Mouse (Mus musculus) adrenal gland, postnatal 25 days (tissue): ENCODE data around the gene Dynlrb2. TPM values are rescaled to one million over a fixed set of nuclear protein-coding genes. Genes with fewer than 3 reads are reported as not detected.

Experiments
- DNase-seq: peaks from one replicate; pipeline ENCODE4 v3.0.0; 2021; ENCODE audit warnings: mixed read lengths
- long read RNA-seq: library from polyadenylated mRNA; stranded (forward); transcript quantifications from one replicate; pipeline ENCODE4 v2.0.0, GENCODE M21; 2021
- total RNA-seq: library from RNA; stranded (reverse); gene quantifications from 2 replicates; pipeline ENCODE4 v1.2.3, GENCODE M21; 2021

Dynlrb2 gene
- not detected in 2 replicates for total RNA-seq
- long read RNA-seq = 0 reads

DNA sequence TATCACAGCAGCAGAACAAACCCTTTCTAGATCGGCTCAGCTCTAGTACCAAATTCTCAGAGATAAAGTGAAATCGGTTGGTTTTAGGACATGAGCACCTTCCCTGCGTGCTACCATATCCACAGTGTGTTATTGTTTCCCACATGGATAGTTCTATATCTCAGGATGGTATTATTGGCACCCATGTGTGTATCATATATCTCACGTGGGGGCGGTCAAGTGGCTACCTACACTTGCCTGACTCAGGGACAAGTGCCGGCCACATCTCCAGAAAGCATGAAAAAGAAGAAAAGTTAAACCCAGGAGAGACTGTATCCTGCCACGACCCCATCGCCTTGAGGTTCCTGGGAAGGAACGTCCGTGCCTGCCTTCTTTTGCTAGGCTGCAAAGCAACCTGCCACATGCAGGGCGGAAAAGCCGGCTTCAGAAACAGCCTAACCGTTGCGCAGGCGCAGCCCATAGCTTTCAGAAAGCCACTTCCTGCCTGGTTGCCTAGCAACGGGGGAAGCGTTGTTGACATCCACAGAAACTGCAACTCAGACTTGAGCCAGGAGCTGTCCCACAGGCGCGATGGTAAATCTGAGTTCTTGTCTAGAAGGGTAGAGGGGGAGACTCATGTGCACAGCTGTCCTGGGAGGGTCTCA lies at the start of gene Dynlrb2:
Gene Dynlrb2, plus strand, starts transcription at position 498 of the 644 bp plus-strand sequence.
- DNase-seq = peak; percentile 89

DNA sequence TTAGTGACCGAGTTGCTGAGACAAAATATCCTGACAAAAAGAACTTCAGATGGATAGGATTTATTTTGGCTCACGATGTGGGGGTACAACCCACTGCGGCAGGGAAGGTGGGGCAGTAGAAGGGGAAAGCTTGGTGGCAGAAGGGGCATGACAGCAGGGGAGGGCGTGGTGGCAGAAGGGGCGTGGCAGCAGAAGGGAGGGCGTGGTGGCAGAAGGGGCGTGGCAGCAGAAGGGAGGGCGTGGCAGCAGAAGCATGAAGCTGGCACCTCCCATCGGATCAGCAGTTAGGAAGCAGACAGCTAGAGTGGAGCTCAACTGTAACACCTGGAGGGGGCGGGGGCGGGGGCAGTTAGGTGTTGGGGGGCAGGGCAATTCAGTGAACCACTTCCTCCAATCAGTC lies 46.2 kb upstream of the Dynlrb2 start:
- DNase-seq = no peak

DNA sequence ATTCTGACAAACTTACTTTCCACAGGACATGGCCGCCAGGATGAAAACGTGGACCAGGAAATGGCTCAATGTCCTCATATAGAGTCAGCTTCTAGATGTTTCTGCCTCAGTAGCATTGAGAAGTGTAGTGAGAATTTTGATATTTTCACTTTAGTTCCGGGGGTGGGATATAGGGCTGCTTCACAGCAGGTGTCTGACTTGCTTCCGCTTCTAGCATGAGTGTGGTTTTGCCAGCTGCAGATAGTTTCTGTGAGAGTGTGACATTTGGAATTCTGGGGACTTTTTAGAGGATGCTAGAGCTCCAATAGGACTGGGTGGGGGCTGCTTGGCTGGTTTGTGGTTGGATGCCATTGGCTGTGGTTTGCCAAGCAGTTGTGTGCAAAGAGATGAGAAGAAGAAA lies 43.3 kb upstream of the Dynlrb2 start:
- DNase-seq = no peak

DNA sequence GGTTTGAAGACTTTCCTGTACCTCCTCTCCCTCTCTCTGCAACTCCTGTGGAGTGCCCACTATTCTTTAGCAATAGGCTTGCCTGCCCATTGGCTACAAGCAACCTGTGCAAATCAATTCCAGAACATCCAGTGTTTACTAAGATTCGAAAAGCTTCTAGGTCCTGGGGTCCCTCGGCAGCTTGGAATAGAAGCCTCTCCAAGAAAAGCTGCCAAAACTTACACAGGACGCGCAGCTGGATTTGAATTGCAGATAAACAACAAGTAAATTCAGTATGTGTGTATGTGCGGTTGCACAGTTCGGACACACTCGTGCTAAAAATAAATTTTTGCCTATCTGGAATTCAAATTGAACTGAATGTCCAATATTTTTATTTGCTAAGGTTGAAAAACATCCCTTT lies 38.2 kb upstream of the Dynlrb2 start:
- DNase-seq = no peak

DNA sequence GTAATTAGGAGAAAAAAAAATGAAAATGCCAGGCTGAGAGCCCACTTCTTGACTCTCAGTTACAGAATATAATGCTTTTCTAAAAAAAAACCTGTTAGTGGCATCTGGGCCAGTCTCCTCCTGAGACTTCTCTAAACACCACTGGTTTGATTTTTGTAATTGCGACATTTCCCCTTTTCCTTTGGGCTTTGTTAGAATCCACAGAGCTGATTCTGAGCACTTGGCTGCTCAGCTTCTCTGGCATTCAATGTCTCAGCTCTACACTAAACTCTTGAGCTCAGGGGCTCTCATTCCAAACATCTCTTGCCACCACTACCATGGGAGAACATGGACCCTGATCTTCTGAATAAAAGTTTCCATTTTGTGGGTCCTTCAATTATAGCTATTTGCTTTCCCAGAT lies 37.7 kb upstream of the Dynlrb2 start:
- DNase-seq = no peak

DNA sequence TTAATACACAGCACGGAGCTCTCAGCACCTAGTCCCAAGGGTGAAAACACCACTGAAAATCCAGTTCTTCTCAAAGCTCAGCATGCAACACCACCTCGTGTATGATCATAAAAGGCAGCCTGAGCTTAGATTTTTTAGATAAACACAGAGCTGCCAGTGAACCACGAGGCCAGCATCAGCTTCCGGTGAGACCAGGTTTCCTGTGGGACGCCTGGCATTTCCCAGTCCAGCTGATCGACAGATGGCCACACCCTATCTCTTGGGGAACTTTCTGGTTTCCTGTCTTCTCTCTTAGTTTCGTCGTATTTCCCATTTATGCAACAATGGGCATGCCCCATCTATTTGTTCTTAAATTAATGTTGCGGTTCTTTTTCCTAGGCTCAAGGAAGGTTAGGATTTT lies 26.8 kb upstream of the Dynlrb2 start:
- DNase-seq = no peak

DNA sequence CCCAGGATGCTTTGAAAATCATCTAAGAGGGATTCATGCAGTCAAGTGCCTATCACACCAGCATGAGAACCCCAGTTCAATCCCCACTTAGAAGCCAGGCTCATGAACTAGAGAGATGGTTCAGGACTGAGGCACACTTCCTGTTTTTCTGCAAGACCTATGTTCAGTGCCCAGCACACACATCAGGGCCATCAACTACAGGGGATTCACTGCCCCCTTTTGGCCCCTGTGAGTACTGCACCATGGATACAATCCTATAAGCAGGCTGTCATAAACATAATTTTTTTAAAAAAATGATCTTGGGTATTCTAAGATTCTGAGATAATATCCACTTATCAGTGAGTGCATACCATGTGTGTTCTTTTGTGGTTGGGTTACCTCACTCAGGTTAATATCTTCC lies 26.1 kb upstream of the Dynlrb2 start:
- no peak for DNase-seq

DNA sequence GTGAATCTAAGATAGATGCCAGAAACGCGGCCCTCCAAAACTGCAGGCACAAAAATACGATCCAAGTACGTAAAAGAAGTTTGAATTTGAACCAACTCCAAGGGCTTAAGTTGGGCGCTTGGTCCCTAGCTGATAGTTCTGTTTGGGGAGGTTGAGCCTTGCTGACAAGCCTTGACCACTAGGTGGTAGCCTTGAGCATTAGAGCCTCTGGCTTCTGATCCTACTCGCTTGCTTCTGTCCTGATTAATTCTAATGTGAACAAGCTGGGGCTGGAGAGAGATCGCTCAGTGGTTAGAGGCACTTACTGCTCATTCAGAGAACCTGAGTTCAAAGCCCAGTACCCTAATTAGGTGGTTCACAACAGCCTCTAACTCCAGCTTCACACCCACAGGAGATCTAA lies 23.9 kb upstream of the Dynlrb2 start:
- peak; percentile 28 for DNase-seq

DNA sequence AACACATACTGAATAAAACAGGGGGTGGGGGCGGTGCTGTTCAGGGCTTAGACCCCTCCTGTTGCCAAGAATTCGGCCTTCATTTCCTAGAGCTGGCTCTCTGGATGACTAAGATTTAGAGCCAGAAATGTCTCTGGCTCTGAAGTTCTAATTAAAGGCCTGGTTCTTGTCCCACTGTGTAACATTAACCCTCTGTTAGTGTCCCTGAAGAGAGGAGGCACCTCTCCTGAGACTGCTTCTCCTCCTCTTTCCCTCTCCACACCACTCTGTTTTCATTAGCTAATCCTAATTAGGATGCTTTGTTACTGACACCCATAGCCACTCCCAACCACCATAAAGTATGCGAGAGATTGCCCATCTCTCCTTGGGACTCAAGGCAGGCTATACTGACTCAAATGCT lies 22.0 kb upstream of the Dynlrb2 start:
- DNase-seq = no peak

DNA sequence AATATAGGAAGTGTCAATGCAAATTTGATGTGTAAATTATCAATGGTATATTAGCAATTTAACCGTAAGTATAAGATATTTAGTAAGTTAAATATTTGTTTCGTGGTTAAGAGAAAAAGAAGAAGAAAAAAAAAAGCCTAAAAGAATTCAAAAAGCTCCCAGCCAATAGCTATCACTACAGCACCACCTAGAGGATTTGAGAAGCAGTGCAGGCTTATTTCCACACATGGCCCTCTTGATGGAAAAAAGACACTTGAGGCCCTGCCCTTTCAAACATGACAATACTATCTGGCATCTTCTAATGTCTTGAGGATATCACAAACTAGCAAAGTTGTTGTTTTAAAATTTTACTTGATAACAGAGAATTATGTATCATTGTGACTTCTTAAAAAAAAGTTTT lies 20.7 kb upstream of the Dynlrb2 start:
- DNase-seq = no peak

DNA sequence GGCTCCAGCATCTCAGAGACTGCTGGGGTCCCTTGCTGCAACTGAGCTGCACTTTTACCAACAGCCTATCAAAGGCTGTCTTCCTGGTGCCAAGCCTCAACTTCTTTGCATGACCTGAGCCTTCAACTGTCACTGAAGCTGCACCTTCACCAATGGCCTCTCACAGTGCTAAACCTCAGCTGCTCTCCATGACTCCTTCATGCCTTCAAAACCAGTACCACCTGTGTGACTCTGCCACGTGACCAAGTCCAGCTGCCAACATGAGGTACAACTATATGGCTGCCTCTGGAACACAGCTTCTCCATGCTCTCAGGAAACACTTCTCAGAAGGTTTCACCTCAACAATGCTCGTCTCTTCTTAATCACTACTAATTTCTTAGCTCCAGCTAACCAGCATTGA lies 16.2 kb upstream of the Dynlrb2 start:
- no peak for DNase-seq

DNA sequence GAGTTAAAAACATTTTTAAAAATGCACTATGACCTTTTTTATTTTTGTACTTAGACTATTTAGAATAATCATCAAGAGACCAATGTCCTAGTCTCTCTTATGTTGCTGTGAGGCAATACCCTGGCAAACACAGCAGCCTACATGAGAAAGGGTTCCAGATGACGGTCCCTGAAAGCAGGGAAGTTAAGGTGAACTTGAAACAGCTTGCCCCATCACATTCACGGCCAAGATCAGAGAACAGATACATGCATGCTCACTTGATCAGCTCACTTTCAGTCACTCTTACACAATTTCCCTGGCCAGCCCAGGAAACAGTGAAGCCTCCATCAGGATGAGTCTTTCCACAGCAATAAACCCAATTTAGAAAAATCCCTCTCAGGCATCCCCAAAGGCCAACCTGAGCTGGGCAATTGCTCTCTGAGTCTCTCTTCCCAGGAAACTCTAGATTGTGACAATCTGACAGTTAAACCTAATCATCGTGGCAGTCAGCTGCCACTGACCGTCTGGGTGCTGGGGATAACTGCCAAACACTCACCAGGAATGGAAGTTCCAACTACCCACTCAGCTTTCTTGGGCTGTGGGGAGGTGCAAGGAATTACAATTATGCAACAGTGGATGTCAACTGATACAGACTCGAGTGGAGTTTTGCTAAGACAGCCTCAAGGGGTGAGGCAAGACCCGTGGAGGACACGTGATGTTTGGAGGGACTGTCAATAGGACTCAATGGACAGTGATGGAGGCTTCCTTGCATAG lies 4.5 kb upstream of the Dynlrb2 start:
- DNase-seq = no peak

DNA sequence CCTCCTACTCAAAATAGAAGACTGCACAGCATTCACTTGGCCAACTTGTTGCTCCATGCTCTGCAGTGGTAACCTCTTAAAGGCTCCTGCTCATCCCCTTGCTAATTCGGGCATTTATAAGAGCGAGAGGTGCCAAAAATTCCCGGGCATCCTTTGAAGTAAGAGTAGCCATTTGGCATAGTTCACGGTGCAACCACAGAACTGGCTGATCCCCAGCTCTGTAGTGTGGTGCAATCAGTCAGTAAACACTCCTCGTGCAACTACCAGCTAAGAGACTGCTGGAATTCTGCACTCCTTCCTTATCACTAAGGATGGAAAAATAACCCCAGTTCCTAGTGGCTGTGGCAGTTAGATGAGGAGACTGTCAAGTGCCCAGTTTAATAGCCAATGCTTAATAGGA lies 3.9 kb downstream of the Dynlrb2 start:
- peak; percentile 21 for DNase-seq

DNA sequence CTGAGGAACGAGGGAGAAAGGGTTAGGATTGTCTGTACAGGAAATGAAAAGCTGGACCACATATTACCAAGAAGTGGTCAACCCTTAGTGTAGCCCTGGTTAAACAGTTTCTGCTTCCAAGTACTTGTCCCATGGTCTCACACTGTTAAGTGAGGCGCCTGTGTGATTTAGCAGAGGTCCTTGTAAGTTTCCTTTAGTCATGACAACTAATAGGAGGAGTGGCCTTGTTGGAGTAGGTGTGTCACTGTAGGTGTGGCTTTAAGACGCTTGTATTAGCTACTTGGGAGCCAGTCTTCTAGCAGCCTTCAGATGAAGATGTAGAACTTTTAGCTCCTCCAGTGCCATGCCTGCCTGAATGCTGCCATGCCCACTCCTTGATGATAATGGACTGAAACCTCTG lies 4.5 kb downstream of the Dynlrb2 start:
- no peak for DNase-seq

DNA sequence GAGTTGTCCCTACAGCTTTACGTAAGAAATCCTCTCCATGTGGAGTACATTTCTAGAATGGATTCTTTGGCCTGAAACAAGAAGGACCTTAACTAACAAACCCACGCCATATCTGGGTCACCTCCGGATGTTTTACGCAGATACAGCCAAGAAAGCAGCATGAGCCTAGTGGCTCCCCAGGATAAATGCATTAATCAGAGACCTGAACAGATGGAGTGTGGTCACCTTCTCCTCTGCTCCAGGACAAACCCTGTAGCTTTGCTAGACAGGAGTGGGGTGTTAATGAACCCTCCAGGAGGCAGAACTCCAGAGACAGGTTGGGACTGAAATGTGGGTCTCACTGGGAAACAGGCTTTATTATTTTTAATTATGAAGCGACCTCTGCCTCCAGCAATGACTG lies 14.9 kb downstream of the Dynlrb2 start:
- no peak for DNase-seq

DNA sequence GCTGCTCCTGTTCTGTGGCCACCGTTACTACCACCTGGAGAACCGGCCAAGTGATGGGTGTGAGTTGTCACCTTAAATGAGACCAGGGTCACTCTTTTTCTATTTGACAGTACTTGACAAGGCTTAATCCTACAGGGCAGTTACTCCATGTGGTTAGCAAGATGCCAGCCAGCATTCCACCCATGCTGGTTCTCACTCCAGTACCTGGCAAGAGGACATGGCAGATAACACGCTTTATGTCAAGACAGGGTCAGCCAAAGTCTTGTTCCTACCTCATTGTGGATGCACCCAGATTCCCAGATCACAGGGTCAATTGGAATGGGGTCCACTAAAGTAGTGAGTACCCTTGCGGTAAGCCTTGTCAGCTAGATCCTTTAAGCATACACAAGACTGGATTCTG lies 16.4 kb downstream of the Dynlrb2 start:
- no peak for DNase-seq

DNA sequence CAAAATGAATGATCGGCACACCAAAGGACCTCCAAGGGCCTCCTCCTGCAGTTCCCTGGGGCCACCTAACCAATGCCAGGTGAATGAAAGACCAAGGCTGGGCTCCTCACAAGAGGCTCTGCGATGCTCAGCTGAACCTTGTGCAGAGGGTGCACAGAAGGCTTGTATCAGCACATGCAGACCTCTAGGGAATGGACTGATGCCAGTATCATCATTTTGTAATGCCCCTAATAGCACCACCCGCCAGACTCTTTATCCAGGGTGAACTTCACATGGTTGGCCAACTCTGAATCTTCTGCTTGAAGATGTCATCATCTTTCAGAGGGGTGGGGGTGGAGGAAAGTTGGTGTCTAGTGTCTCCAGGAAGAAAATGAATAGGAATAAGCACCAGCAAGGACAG lies 16.9 kb downstream of the Dynlrb2 start:
- DNase-seq = no peak

DNA sequence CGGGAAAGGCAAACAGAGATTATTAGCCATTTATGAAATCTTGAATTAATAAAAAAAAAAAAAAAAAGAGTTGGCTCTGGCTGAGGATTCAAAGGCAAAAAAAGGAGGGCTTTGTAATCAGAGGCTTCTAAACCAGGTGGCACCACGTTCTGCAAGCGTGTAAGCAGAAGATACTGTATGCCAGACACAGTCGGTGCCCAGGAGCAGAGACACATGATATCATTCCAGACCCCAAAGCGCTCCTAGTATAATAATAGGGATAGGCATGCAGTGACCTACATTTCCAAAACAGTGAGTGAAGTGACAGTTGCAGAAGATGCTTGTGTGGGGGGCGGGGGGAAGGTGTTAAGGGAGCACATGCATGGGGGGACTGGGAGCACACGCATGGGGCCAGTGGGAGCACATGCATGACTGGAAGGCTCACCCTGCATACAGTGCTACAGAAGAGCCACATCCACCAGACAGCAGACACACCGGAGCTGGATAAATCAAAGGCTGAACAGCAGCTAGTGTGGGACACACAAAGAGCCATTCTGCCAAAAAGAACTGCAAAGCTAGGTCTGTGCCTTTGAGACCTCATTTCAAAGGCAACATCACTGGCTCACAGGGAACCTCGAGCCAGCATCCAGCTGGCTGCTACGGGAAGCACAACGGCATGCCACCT lies 17.5 kb downstream of the Dynlrb2 start:
- DNase-seq = no peak

DNA sequence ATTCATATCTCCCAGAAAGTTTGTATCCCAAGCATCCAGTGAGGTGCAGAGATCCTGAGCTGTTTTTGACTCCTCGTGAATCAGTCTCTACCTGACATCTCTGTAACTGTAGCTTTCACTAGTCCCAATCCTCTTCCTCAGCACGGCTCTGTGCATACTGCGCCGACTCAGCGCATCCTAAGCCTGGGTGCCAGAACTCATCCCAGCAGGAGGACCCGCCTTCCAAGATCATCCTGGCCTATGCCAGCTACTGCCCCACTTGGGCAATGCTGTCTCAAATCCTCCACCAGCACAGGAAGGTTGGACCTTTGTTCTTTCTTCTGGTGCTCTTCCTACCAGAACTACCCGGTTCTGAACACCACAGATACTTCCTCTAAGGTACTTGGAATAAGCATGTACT lies 20.1 kb downstream of the Dynlrb2 start:
- DNase-seq = no peak

DNA sequence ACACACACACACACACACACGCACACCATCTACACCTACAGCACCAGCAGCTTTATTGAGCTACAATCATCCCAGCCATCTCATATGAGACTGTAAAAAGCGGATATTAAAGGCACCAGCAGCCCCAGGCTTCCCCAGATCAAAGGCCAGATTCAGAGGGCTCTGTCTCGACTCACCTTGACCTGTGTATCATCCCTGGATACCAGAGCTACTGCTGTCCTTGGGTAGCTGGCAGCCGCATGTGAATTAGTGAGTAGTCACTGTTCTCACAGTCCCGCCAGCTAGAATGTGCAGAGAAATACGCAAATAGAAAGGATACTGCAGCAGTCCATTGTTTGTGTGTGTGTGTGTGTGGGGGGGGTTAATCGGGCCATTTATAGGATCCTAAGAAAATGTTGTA lies 24.0 kb downstream of the Dynlrb2 start:
- peak; percentile 10 for DNase-seq

DNA sequence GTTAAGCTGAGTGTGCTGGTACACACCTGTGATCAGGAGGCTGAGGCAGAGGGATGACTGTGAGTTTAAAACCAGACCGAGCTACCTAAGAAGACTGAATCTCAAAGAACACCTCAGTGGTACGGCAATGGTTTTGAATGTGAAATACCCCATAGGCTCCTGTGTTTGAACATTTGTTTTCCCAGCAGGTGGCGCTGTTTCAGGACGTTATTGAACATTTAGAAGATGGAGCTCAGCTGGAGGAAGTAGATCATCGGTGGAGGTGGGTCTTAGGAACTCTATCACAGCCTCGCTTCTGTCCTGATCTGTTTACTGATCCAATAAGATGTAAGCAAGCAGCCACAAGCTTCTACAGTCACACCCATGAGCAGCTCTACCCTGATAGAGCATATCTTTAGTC lies 28.3 kb downstream of the Dynlrb2 start:
- no peak for DNase-seq

DNA sequence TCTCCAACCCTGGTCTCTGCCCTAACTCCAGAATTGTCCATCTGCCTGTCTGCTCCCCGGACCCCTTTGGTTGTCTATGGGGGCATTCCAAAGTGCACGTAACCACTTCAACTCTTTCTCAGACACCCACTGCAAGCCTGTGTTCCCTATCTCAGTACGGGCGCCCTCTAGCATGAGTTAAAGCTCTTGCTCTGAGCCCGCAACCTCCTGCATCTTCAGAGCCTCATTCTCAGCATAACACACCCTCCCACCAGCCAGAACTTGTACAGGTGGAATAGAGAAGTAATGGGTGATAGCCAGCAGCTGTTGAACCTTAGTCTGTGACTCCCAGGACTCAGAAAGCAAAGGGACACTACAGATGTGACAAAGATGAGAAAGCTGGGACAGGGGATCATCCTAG lies 32.0 kb downstream of the Dynlrb2 start:
- no peak for DNase-seq

DNA sequence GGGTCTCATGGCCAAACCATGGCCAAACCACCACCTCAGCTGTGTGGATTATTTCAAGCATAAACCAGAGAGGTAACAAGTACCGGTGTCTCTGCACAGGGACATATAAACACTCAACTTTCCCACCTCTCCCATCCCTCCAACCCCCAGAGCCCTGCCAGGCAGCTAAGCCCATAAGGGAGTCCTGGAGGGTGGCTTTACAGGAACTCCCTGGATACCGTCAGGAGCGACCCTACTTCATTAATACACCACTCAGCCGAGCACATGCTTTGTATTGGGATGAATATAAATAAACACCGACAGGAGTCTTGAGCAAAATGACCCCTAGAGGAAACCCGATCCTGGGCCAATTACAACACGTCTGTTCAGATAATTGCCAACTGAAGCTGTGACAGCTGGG lies 34.0 kb downstream of the Dynlrb2 start:
- no peak for DNase-seq

DNA sequence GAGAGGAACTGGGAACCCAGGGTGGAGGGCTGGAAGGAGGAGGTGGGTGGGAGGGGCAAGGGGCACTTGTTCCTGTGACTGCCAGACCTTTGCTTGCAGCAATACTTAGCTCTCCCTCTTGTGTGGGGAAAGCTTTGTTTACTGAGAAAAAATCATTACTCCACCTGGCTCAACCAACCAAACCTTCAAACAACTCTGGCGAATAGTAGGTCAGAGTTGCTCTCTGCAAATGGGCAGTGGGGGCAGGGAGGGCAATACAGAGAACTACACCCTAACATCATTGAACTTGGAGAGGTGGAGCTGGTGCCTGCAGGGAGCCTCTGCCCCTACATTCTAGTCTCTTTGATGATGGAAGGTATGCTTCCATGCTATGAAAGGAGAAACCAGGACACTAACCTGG lies 35.4 kb downstream of the Dynlrb2 start:
- no peak for DNase-seq
